Mouse (Mus musculus) bone marrow, adult 2 months (tissue): ENCODE data around the gene Pip4k2c. TPM values are rescaled to one million over a fixed set of nuclear protein-coding genes. Genes with fewer than 3 reads are reported as not detected.

Source experiments
- H3K27ac ChIP-seq: fragments of 200-500 bp; 2 replicates; pipeline ENCODE4 v1.5.1; 2012; ENCODE audit warnings: low read depth, mild to moderate bottlenecking, control low read depth, inconsistent platforms, low read length; ENCODE audit not compliant: control insufficient read depth, poor library complexity, insufficient read depth
- H3K4me1 ChIP-seq: fragments of 200-500 bp; 2 replicates; pipeline ENCODE4 v1.6.1; 2011; ENCODE audit warnings: low read length; ENCODE audit not compliant: control insufficient read depth, insufficient read depth
- H3K4me3 ChIP-seq: fragments of 200-500 bp; replicated peaks from 2 replicates; pipeline ENCODE3; 2011; ENCODE audit warnings: mild to moderate bottlenecking, low read depth, low read length, control low read depth; ENCODE audit not compliant: control insufficient read depth
- CTCF ChIP-seq: fragments of 200-500 bp; IDR thresholded peaks from 2 replicates; pipeline ENCODE4 v1.5.1; 2011; ENCODE audit warnings: low read length, control low read depth; ENCODE audit not compliant: control insufficient read depth, insufficient read depth
- POLR2A ChIP-seq: fragments of 200-500 bp; IDR thresholded peaks from 2 replicates; pipeline ENCODE4 v1.6.1; 2011; ENCODE audit warnings: low read depth, mild to moderate bottlenecking, control low read depth, low read length, borderline replicate concordance; ENCODE audit not compliant: control insufficient read depth
- WGBS: fragments of 180-500 bp; shearing (Covaris S2); methylation state at CpG from one replicate; pipeline ENCODE4 v1.1.7; 2018; 5-methylcytosine and 5-hydroxymethylcytosine counted together
- polyA plus RNA-seq: library from polyadenylated mRNA; stranded (reverse); fragments of >200 nt; gene quantifications from 2 replicates; pipeline ENCODE4 v1.2.4, GENCODE M21; 2011; ENCODE audit warnings: low replicate concordance; ENCODE audit not compliant: missing spikeins, insufficient read depth, insufficient read length

Gene Pip4k2c
- polyA plus RNA-seq, 1 experiment: 24.9 TPM

DNA sequence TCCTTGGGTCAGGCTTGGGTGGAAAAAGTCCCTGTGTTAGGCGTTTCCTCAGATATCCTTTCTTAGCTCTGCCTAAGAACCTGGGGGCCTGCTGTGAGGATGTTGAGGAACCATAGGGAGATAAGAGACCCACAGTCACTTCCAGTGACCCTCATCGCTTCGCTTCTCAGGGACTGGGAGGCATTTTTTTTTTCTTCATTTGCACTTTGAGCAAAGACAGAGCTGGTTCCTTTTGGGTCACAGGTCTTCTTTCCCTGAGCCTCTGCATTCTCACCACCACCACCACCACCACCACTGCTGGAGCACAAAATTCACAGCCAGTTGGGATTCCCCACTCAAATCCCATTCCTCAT is 30.7 kb downstream of the Pip4k2c start:
- WGBS: 47% methylated on average over 3 of the region's 3 CpGs
- no peak overlapping the region for H3K27ac ChIP-seq
- H3K4me3 ChIP-seq: no peak overlapping the region
- TF ChIP-seq CTCF (no peak), POLR2A (no peak)
- H3K4me1 ChIP-seq: peaks cover 2% of the 10 kb centered on the region; the same call in 1 of the 2 replicates

DNA sequence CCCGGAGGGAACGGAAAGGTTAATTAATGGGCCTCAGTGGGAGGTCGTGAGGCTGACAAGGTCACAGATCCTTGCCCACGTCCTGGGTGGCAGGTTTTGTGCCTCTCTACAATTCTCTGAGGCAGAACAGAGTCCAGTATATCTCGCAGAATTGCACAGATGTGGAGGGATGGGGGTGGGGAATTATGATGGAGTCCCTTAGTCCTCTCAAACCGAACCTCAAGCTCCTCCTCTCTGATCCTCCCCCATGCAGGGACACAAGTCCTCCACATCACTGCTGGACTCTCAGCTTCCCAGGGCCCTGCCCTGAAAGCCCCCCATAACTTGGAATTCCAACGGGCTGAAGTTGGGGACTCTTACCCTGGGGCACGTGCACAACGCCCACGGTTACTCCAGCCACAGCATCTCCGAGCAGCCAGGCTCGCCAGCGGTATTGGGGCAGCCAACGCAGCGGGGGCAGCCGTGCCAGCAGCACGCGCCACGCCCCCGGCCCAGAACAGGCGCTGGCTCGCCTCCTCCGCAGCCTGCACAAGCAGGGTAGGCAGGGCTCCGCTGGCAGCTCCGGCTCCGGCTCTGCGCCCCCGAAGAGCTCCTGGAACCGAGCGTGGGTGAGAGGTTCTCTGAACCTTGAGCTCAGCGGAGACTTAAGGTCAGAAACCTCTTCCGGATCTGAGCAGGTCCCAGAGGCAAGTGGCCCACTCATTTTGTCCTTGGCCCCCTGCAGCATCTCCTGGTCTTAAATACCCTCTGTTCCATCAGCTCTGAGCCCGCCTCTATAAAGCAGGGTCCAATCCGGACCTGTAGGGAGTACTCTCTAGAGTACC is 31.3 kb downstream of the Pip4k2c start, which contains the start of gene Slc26a10:
TSS of gene Slc26a10 (minus strand) at position 775 of the 824 bp plus-strand sequence.
- H3K4me3 ChIP-seq: no peak within 1 kb of the TSS
- TF ChIP-seq CTCF (no peak), POLR2A (no peak)
- H3K4me1 ChIP-seq: peaks cover 2% of the 10 kb centered on the region; the same call in 1 of the 2 replicates
- H3K27ac ChIP-seq: no peak within 1 kb of the TSS
- 6% methylated on average over 34 of the region's 34 CpGs for WGBS

DNA sequence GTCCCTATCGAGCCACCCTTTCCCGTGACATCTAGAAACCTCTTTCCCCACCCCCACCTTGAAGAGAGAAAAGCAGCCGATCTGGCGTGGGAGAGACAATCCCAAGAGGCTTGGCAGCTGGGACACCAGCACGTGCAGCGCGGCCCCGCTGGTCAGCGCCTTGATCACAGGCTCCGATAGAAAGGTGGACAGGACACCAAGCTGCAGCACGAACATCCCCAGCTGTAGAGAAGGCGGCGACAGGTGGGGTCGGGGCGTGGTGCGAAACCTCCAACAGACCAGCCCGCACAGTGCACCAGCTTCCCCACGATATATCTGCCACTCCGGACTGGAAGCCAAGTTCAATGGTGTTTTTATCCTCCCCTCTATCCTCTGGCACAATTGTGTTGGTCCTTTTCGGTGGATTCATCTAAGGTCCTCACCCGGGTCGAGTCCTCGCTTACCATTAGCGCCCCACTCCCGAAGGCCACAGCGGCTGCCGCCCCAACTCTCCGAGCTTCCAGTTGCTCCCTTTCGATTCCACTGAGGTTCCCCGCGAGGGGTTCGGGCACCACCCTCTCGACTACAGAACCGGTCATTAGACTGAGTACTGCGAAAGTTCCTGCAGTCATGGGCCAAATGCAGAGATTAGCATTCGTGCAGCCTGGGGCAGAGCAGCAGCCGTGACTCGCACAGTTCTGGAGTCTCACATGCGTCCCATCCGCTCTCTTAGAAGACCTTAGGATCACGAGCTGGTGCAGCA is 32.9 kb downstream of the Pip4k2c start:
- H3K4me3 ChIP-seq: no peak overlapping the region
- 4% methylated on average over 41 of the region's 41 CpGs for WGBS
- H3K4me1 ChIP-seq: peaks cover 2% of the 10 kb centered on the region; the same call in 1 of the 2 replicates
- no peak overlapping the region for H3K27ac ChIP-seq
- TF ChIP-seq POLR2A (no peak), CTCF (no peak)

DNA sequence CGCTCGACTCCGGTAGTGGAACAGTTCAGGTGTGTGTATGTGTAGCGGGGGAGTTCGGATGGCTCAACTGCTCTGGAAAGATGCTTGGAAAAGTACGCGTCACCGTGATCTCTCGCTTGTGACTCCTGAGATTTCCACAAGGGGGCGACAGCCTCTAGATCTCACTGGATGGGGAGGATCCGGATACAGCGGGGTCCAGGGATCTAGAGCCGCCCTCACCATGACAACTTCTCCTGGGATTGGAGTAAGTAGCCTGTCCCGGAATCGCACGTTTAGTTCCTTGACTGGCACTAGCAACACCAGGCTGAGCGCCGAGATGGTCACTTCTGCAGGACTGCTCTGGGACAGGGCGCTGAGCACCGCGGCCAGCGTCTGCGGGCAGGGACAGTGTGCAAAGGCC is 33.7 kb downstream of the Pip4k2c start:
- H3K4me3 ChIP-seq: no peak overlapping the region
- no peak overlapping the region for H3K27ac ChIP-seq
- peaks cover 2% of the 10 kb centered on the region; the same call in 1 of the 2 replicates for H3K4me1 ChIP-seq
- WGBS: 3% methylated on average over 23 of the region's 23 CpGs
- no peak for TF ChIP-seq POLR2A
- TF ChIP-seq CTCF: peak; percentile 79

DNA sequence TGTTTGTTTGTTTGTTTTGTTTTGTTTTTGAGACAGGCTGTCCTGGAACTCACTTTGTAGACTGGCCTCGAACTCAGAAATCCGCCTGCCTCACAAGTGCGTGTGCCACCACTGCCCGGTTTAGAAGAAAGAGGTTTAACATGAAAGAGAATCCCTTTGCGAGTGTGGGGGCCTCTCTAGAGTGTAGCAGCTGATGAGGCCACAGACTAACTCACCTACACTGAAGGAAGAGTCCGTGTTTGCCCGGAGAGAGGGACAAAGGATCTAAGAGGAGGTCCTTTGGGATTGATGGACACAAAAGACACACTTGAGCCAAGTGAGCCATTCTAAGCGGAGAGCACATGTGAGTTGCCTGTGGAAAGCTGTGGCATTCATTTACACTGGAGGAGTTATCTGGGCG is 34.1 kb downstream of the Pip4k2c start:
- peaks cover 2% of the 10 kb centered on the region; the same call in 1 of the 2 replicates for H3K4me1 ChIP-seq
- TF ChIP-seq CTCF (no peak), POLR2A (no peak)
- no peak overlapping the region for H3K27ac ChIP-seq
- WGBS: 20% methylated on average over 9 of the region's 9 CpGs
- no peak overlapping the region for H3K4me3 ChIP-seq

DNA sequence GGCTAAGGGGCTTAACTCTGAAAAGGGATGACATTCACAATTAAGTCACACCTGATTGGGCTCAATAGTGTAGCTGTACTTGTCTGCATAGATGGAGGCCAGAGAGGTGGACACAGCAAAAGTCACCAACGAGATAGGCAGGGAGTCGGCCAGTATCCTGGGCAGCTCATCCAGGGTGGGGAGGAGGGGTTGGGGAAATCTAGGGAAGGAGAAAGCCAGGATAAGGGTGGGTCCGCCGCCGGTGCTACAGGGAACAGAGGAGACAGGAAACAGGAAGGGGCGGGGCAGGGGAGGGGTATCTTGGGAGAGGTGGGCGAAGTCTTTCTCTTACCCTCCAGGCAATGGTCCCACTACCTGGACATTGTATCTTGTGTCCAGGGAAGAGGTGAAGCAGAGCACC is 34.6 kb downstream of the Pip4k2c start:
- H3K4me1 ChIP-seq: peaks cover 2% of the 10 kb centered on the region; the same call in 1 of the 2 replicates
- no peak overlapping the region for H3K27ac ChIP-seq
- TF ChIP-seq CTCF (no peak), POLR2A (no peak)
- 5% methylated on average over 7 of the region's 7 CpGs for WGBS
- no peak overlapping the region for H3K4me3 ChIP-seq

DNA sequence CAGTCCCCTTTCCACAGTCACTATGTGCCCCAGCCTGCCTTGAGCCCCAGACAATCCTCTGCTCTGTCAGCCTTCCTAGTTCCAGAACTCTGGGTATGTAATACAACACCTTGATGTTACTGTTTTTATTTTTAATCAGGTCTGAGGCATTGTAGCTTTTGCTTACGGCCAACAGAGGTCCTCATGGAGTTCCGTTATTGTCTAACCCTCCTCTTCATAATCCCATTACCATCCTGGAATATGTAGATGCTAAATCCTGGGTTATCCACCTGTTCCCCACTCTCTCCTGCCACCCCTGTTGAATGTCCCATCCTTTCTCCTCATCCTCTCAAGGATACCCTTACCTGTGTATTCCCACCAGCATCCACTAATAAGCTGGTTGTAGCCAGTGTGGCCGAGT is 35.2 kb downstream of the Pip4k2c start:
- 34% methylated on average over 3 of the region's 3 CpGs for whole genome bisulfite sequencing
- TF ChIP-seq POLR2A: no peak
- no peak for TF ChIP-seq CTCF
- no peak overlapping the region for H3K4me3 ChIP-seq
- H3K27ac ChIP-seq: no peak overlapping the region
- peaks cover 2% of the 10 kb centered on the region; the same call in 1 of the 2 replicates for H3K4me1 ChIP-seq

DNA sequence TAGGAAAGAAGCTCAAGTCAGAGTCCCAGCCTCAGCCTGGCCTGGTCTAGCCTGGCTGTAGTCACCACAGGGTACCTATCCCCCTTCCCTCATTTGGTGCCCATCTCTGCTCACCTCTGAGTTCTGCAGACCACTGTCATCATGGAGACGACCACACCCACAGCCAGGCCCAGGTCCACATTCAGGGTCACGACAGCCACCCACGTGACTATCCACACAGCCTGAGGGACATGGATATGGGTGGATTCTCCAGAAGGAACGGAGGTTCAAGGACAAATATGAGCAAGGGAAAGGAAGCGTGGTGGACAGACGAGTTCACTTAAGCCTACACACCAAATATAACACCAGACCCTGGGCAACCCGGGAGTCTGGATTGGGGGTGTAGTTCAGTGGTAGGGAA is 37.2 kb downstream of the Pip4k2c start:
- 78% methylated on average over 7 of the region's 7 CpGs for WGBS
- Histone ChIP-seq H3K27ac (no peak overlapping the region), H3K4me1 (peaks cover 2% of the 10 kb centered on the region; the same call in 1 of the 2 replicates), H3K4me3 (no peak overlapping the region)
- TF ChIP-seq CTCF (no peak), POLR2A (no peak)
